Mouse (Mus musculus) liver, adult (tissue): ENCODE data around the gene Smim12.

Source experiments
- GATA4 ChIP-seq: IDR thresholded peaks from 2 replicates; pipeline ENCODE4 v1.6.1; 2014; ENCODE audit warnings: mild to moderate bottlenecking, low read length; ENCODE audit not compliant: insufficient replicate concordance

Gene Smim12

GRCm38 (mm10) chr4:127243552-127243951 is at the start of gene Smim12:
Gene Smim12 (plus strand): TSS chr4:127243784.
- no peak; the same call in 1 of the 2 replicates for TF ChIP-seq GATA4

- TF ChIP-seq GATA4 = no peak
These were observed 48.9 kb upstream of the Smim12 start for GRCm38 (mm10) chr4:127194477-127195269.

- TF ChIP-seq GATA4 = no peak
These were observed 45.0 kb upstream of the Smim12 start for GRCm38 (mm10) chr4:127198609-127199008.

- no peak for TF ChIP-seq GATA4
These were observed 44.2 kb upstream of the Smim12 start for GRCm38 (mm10) chr4:127199406-127199805.

GRCm38 (mm10) chr4:127200164-127200722 is 43.3 kb upstream of the Smim12 start:
- no peak for TF ChIP-seq GATA4

DNA sequence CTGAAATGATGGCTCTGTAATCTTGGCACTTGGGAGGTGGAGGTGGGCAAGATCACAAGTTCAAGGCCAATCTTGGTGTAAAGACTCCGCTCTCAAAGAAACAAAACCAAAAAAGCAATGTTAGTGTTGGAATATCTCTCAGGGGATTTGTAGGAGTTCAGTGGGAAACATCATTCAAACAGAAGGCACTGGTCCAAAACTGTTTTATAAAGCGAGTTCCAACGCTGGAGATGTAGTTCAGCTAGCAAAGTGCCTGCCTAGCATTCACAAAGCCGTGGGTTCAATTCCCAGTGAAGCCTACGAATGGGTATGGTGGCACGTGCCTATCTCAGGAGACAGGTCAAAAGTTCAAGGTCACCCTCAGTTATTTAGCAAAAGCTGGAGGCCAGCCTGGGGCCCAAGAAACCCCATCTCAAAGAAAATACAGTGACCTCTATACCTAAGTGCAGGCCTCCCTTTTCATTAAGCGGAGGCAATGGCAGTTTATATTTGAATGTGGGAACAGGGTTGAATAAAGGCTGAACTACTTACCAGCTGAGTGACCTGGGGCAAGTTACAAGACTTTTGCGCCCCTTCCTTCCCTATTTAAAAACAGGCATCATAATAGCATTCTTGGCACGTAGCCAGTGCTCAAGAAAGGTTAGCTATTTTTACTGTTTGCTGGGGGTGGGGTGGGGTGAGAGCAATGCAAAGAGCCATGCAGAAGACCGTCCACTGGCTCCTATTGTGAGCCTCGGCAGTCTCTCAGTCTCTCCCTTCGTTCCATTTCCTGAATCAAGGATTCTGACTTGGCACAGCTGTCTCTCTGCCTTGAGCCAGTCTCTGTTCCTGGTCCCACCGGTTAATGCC is 42.6 kb upstream of the Smim12 start:
- no peak for TF ChIP-seq GATA4

GRCm38 (mm10) chr4:127203081-127203480 is 40.5 kb upstream of the Smim12 start:
- TF ChIP-seq GATA4 = no peak

DNA sequence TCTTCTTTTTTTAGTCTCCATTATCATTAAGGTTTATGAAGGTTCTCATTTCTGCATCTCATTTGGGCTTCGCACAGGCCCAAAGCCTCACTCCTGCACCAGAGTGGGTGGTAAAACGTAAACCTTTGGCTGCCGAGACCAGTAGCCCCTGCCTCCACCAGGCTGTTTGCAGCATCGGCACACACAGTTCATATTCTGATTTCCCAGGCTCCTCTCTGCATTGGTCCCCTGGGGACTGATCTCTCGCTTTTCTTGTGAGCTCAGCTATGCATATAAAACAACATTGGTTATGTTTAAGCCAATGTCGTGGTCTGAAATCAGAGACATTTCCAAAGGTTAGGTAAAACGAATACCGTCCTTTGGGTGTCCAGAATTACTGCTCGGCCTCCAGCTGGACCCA is 32.3 kb upstream of the Smim12 start:
- TF ChIP-seq GATA4 = no peak

- TF ChIP-seq GATA4 = no peak
These were observed 29.1 kb upstream of the Smim12 start for GRCm38 (mm10) chr4:127214510-127214909.

DNA sequence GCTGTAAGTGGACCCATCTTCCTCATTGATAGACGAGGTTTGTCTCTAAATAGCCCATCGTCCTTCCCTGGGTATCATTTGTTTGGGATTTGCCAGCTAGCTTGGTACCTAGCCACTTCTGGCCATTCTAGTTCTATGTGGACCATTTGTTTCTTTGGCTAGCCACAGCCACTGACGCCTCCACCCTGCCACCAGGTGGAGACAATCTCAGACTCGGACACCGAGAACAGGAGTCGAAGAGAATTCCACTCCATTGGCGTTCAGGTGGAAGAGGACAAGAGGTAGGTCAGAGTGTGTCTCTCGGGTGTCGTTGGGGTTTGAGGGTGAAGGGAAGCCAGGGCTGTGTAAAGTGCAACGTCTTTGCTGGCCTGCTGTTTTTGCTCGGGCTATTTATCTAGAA is 28.5 kb upstream of the Smim12 start:
- no peak for TF ChIP-seq GATA4

GRCm38 (mm10) chr4:127215799-127216198 is 27.8 kb upstream of the Smim12 start:
- no peak for TF ChIP-seq GATA4

- no peak for TF ChIP-seq GATA4
These were observed 27.3 kb upstream of the Smim12 start for GRCm38 (mm10) chr4:127216251-127216651.

DNA sequence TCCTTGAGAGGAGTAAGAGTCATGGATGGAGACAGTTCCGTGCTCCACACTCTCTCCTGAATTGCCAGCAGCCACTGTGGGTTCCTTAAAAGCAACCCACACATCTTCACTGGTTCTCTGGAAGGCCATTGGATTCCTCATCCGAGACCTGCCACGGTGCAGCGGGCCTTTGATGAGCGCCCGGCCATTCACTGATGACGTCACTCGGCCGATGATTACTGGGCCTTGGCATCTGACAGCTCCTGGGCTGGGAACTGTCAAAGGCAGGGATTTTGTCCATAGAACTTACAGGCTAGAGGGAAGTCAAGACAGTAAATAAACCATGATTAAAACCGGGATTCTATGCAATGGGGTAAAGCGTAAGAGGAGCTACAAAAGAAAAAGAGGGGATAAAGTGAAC is 26.5 kb upstream of the Smim12 start:
- TF ChIP-seq GATA4 = no peak

DNA sequence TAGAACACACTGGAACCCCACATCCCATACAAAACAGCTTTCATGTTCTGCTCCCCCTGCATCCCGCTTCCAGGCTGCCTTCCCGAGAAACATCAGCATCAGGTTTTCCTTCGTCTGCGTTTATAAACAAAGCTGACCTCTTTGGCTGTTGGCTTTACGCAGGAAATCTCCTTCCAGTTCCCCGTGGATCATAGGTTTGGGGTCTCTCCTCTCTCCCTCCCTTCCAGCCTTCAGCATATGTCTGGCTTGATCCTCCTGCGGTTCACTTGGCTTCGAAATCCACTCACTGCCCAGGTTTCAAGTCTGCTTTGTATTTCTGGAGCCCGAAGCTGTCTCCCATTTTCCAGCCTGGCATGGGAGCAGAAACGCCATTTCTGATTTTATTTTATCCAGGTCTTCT is 20.3 kb upstream of the Smim12 start:
- TF ChIP-seq GATA4 = no peak

GRCm38 (mm10) chr4:127223755-127224154 is 19.8 kb upstream of the Smim12 start:
- no peak for TF ChIP-seq GATA4
